Mouse (Mus musculus): ENCODE results near the gene Hoxd10.

The Hoxd10 gene

GRCm38 (mm10) chr2:74695813-74696430 is 4.2 kb downstream of the Hoxd10 start:
- WGBS, result 5% methylated on average over 7 of the region's 7 CpGs

DNA sequence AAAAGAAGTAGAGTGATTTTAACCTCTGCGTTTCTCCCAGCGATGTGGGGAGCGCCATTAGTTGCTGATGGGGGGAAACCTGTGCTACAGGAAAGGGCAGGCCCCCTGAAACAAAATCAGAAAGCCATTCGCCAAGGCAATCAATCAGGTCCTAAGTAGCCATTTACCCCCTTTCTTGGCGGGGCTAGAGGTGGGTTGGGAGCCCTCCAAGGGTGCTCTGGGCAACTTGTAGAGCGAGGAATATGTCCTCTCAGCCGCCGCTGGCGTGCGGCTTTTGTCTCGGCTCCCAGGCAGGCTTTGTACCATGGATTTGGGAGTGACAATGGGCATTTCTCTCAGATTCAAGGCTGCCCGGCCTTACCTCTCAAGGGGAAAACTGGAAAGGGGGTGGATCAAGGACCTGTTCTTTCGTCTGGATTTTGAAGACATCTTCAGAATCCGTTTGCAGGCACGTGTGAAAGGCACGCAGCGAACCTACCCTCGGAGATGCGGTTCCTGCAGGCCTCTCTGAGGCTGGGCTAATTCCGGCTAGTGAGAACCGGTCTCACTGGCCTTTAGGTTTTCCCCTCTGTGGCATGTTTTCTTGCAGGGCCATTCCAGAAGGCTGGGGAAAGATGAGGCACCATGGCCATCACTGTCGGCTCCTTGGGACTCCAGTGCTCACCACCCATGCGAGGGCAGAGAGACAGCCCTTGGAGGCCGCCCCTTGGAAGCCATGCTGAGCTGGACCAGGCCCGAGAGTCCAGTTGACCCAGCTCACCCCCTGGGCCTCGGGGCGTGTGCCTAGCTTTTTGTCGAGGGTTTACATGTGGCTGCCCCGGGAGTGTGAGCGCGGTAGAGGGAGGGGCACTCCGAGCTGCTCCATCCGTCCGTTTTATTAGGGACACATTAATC is 5.0 kb downstream of the Hoxd10 start:
- 4% methylated on average over 34 of the region's 34 CpGs for WGBS

GRCm38 (mm10) chr2:74697567-74698121 is 5.9 kb downstream of the Hoxd10 start, which contains the start of gene Hoxd9:
Gene Hoxd9, plus strand, starts transcription at chr2:74697727.
- WGBS, result under 1% methylated on average over 43 of the region's 43 CpGs

DNA sequence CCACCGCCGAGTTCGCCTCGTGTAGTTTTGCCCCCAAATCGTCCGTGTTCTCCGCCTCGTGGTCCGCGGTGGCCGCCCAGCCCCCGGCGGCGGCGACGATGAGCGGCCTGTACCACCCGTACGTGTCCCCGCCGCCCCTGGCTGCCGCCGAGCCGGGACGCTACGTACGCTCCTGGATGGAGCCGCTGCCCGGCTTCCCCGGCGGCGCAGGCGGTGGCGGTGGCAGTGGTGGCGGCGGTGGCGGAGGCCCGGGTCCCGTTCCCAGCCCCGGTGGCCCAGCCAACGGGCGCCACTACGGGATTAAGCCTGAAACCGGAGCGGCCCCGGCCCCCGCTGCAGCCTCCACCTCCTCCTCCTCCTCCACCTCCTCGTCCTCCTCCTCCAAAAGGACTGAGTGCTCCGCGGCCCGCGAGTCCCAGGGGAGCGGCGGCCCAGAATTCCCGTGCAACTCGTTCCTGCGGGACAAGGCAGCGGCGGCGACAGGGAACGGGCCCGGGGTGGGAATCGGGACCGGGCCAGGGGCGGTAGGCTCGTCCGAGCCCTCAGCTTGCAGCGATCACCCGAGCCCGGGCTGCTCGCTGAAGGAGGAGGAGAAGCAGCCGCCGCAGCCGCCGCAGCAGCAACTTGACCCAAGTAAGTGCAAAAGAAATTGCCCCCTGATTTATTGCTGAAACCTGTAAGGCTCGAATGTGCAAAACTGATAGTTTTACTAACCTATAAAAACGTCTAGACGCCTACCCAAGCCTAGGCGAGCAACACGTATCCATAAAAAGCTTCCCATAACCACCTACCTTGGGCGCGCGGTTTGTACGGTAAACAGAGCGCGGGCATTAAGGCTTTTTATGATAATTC is 6.7 kb downstream of the Hoxd10 start:
- WGBS, result 2% methylated on average over 86 of the region's 86 CpGs

DNA sequence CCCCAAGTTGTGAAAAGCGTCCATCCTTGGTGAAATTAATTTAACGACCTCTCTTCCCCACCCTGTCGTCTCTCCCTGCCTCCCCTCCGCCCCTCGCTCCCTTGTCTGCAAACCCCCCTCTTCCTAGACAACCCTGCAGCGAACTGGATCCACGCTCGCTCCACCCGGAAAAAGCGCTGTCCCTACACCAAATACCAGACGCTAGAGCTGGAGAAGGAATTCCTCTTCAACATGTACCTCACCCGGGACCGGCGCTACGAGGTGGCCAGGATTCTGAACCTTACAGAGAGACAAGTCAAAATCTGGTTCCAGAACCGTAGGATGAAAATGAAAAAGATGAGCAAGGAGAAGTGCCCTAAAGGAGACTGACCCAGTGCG is 7.3 kb downstream of the Hoxd10 start:
- 5% methylated on average over 17 of the region's 17 CpGs for WGBS

GRCm38 (mm10) chr2:74699664-74700545 is 8.2 kb downstream of the Hoxd10 start:
- WGBS, result 5% methylated on average over 23 of the region's 23 CpGs

- WGBS, result 5% methylated on average over 22 of the region's 22 CpGs
Measured at GRCm38 (mm10) chr2:74700546-74701112, 8.9 kb downstream of the Hoxd10 start.

DNA sequence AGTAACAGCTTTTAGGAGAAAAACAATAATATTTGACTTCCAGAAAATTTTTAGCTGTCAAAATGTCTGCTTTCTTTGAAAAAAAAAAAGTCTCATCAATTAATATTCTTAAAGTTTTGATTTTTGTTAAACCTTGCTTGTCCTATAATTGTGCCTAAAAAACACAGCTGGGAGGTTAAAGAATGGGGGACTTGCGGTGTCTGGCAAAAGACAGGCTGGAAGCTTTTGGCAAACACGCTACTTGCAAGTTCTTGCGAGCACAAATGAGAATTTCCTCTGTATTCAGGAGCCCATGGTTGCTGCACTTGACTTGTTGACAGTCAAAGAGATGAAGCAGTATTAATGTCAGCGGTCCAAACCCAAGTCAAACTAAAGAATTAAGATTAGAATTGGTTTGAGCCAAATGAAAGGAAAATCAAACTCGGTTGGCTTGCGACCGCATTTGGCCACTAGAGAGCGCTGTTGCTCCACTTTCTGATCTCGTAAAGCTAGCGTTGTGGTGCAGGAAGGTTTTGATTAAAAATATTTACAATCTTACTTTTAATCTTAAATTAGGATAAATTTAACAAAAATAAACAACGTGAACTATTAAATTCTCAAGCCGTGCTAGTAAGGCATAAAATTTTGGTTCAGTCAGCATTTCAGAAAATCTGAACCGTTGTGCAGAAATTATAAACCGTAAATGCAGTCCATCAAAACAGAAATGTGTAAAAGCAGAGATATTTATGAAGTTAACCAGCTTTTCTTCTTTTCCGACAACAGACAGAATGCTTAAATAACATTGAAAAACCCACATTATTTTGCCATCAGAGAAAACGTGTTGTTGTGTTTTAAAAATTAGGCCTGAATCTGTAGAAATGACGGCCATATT is 10.5 kb downstream of the Hoxd10 start:
- 11% methylated on average over 17 of the region's 17 CpGs for WGBS

DNA sequence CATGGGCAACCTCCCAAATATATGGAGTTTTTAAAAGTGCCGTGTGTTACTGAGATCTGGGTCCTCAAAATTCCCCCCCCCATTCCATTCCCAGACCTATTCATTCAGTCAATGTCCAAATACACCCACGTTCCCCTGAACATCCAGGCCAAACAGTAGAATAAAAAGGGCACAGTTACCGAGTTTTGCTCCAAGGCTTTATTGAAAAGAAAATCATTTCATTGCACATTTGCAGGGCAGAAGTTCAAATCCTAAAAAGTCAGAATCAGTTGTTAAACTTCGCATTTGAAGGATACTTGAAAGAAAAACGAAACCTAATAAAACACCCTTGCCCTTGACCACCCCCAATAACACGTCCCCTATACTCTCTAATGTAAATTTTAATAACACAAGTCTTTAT is 11.1 kb downstream of the Hoxd10 start:
- WGBS, result 25% methylated on average over 6 of the region's 6 CpGs

DNA sequence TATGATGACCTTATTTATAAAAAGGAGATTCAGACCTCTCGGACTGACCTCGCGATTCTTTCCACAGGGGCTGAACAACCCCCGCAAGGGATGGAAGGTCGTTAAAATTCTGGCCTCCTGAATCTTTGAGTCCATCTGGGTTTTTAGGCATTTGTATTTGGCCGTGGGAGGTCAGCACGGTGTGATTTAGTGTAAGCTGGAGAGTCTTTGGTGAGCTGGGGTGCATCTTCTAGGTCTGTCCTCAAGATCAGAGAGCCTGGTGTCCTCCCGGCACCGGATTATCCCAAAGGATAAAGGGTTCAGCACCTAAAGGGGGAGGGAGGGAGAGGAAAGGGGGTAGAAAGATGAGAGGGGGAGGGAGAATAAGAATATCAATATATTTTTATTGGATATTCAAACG is 11.6 kb downstream of the Hoxd10 start:
- 7% methylated on average over 10 of the region's 10 CpGs for WGBS

- WGBS, result 5% methylated on average over 26 of the region's 26 CpGs
Measured at GRCm38 (mm10) chr2:74703720-74704392, 12.1 kb downstream of the Hoxd10 start.

DNA sequence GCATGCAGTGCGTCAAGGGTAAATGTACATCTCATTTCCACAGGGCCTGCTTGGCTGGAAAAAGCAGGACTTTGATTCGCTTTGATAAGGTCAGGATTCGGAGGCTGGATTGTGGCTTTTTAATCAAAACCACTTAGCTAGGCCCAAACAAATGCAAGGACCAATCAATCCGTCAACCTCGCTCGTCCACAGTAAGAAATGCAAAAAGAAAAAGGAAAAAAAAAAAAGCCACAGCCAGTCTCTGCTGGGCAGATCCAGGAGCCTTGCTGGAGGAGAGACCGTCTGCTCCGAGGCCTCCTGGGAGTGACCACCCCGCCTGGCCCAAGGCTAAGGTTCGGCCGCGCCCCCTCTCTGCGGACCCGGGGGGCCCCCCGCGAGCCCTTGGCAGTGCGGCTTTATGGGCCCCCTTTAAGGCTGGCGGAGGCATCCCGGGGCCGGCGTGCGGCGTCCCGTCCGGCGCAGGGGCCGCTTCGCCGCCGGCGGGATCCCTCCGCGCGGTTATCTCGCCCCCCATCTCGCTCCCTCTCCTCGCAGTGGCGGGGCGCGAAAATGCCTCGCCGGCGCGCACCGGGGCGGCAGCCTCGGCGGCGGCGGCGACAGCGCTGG is 12.8 kb downstream of the Hoxd10 start, which contains the start of gene Hoxd8:
TSS of gene Hoxd8 (plus strand) at position 223 of the 606 bp plus-strand sequence.
- 2% methylated on average over 52 of the region's 52 CpGs for WGBS

DNA sequence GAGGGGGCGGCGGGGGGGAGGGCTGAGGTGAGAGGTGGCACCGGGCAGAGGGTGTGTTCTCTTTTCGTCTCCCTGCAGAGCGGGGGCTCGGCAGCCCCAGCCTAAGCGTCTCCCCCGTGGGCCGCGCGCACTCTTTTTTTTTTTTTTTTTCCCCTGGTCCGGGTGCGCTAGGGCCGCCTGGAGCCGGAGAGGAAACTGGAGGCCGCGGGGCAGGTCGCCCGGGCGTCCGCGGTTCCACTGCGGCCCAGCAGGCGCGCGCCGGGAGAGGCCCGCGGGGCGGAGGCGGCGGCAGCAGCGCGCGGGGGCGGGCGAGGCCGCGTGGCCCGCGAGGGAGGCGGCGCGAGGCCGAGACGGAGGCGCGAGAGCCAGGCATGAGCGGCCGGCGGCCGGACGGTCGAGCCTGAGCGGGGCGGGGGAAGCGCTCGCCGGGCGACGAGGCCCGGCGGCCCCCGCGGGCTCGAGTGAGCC is 13.3 kb downstream of the Hoxd10 start:
- WGBS, result 1% methylated on average over 65 of the region's 66 CpGs

GRCm38 (mm10) chr2:74705467-74706089 is 13.9 kb downstream of the Hoxd10 start:
- WGBS, result 1% methylated on average over 68 of the region's 85 CpGs

GRCm38 (mm10) chr2:74706393-74706960 is 14.8 kb downstream of the Hoxd10 start:
- 4% methylated on average over 13 of the region's 13 CpGs for WGBS

DNA sequence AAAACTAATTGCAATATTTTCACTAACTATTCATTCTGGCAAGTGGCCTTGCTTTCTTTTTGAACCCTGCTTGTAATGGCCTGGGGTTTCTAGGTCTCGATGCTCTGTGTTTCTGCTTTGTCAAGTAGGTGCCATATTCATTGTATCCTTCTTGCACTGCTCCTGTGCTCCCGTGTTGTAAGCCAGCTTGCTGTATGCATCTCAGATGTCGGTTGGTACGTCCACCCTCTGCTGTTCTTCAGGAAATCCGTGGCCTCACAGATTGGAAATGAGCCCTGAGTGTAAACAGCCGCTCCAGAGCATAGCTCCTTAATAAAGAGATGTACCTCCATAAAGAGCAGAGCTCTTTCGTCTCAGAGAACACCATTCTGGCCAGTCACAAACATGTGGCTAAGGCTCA is 15.9 kb downstream of the Hoxd10 start:
- WGBS, result 15% methylated on average over 7 of the region's 7 CpGs

DNA sequence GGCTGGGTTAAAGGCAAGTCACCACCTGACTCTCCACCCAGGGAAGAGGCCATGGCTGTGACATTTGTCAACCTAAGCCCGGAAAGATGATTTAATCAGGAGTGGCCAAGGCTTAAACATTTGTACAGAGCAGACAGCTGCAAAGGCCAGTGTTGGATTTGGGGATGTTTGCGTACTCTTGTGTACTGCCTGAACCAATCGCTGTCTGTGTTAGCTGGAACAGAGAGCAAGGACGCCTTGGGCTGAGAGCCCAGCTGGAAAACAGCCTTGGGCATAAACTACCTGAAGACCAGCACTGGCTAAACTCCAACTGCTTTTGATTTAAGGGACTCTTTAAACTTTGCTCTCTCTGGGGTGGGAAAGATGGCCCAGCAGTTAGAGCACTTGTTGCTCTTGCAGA is 17.0 kb downstream of the Hoxd10 start:
- 14% methylated on average over 4 of the region's 4 CpGs for WGBS
